Mouse (Mus musculus) CH12.LX (cell line): Measurements from ENCODE around the gene Dus3l. TPM values are rescaled to one million over a fixed set of nuclear protein-coding genes. Genes with fewer than 3 reads are reported as not detected.

Source experiments
- DNase-seq: peaks from one replicate; pipeline ENCODE4 v3.0.0-alpha.2; 2013; ENCODE audit errors: extremely low read depth
- H3K27ac ChIP-seq: 2 replicates; pipeline ENCODE4 v1.5.1; 2012; ENCODE audit warnings: low read depth, mild to moderate bottlenecking, control low read depth, moderate library complexity; ENCODE audit not compliant: insufficient read depth
- H3K27me3 ChIP-seq: replicated peaks from 2 replicates; pipeline ENCODE3; 2012; ENCODE audit warnings: inconsistent platforms
- H3K36me3 ChIP-seq, 2 experiments: replicated peaks in 1 of 2; 2 replicates each; pipeline versions ENCODE3 to v1.6.1; 2012; ENCODE audit warnings: inconsistent platforms in 1 of 2, low read length in 1 of 2, mild to moderate bottlenecking in 1 of 2, mixed read lengths in 1 of 2, moderate library complexity in 1 of 2; ENCODE audit not compliant: control insufficient read depth in 1 of 2, insufficient read depth in 1 of 2
- H3K4me1 ChIP-seq, 2 experiments: 2 replicates each; pipeline ENCODE4 v1.6.1; 2012; ENCODE audit warnings: inconsistent platforms in 1 of 2, moderate library complexity in 1 of 2; ENCODE audit not compliant: insufficient read depth in 2 of 2, control insufficient read depth in 1 of 2
- H3K4me2 ChIP-seq: 2 replicates; pipeline ENCODE4 v1.6.1; 2012; ENCODE audit warnings: low read depth, mild to moderate bottlenecking, control low read depth; ENCODE audit not compliant: poor library complexity, insufficient read depth, severe bottlenecking
- H3K4me3 ChIP-seq, 3 experiments: fragments of 150-350 bp in 1 of 3; sonication (generic) in 1 of 3; replicated peaks in 1 of 3; 2 replicates each; pipeline versions ENCODE3 to v1.5.1; 2011 to 2012; ENCODE audit warnings: low read depth in 2 of 3, low read length in 2 of 3, mild to moderate bottlenecking in 2 of 3, moderate library complexity in 2 of 3, control low read depth in 1 of 3, improper control_type of control experiment in 1 of 3, inconsistent platforms in 1 of 3, mixed read lengths in 1 of 3; ENCODE audit not compliant: poor library complexity in 1 of 3
- H3K79me2 ChIP-seq: replicated peaks from 2 replicates; pipeline ENCODE4 v1.6.1; 2012; ENCODE audit warnings: mild to moderate bottlenecking, moderate library complexity; ENCODE audit not compliant: control insufficient read depth, poor library complexity, insufficient read depth, severe bottlenecking; ENCODE audit errors: extremely low read depth
- H3K9ac ChIP-seq: 2 replicates; pipeline ENCODE4 v1.6.1; 2012; ENCODE audit warnings: low read depth, mild to moderate bottlenecking, control low read depth, moderate library complexity; ENCODE audit not compliant: insufficient read depth
- H3K9me3 ChIP-seq: replicated peaks from 2 replicates; pipeline ENCODE3; 2012; ENCODE audit warnings: low read length, inconsistent platforms, mixed read lengths
- CHD2 ChIP-seq: IDR thresholded peaks from 2 replicates; pipeline ENCODE4 v1.6.1; 2011; ENCODE audit warnings: low read length, improper control_type of control experiment
- GABPA ChIP-seq: IDR thresholded peaks from 2 replicates; pipeline ENCODE4 v1.6.1; 2012; ENCODE audit warnings: low read depth, low read length, improper control_type of control experiment, inconsistent platforms; ENCODE audit not compliant: insufficient replicate concordance
- IRF4 ChIP-seq: IDR thresholded peaks from 2 replicates; pipeline ENCODE4 v1.6.1; 2014; ENCODE audit warnings: low read depth, mild to moderate bottlenecking, inconsistent platforms, low read length, improper control_type of control experiment
- MAX ChIP-seq: IDR thresholded peaks from 2 replicates; pipeline ENCODE4 v1.6.1; 2011; ENCODE audit warnings: low read length, improper control_type of control experiment
- MEF2A ChIP-seq: IDR thresholded peaks from 2 replicates; pipeline ENCODE4 v1.6.1; 2014; ENCODE audit warnings: low read depth, mild to moderate bottlenecking, inconsistent platforms, low read length, improper control_type of control experiment, borderline replicate concordance
- MXI1 ChIP-seq: IDR thresholded peaks from 2 replicates; pipeline ENCODE4 v1.6.1; 2011; ENCODE audit warnings: mild to moderate bottlenecking, low read depth, low read length, improper control_type of control experiment
- MYC ChIP-seq: IDR thresholded peaks from 2 replicates; pipeline ENCODE4 v1.6.1; 2011; ENCODE audit warnings: low read depth, mild to moderate bottlenecking, improper control_type of control experiment, low read length
- NRF1 ChIP-seq: IDR thresholded peaks from 2 replicates; pipeline ENCODE4 v1.6.1; 2014; ENCODE audit warnings: low read depth, mild to moderate bottlenecking, inconsistent platforms, low read length, improper control_type of control experiment, moderate library complexity
- POLR2AphosphoS2 ChIP-seq: IDR thresholded peaks from 2 replicates; pipeline ENCODE4 v1.6.1; 2011; ENCODE audit warnings: low read depth, low read length, improper control_type of control experiment
- TCF12 ChIP-seq: IDR thresholded peaks from 2 replicates; pipeline ENCODE4 v1.6.1; 2014; ENCODE audit warnings: low read depth, mild to moderate bottlenecking, inconsistent platforms, low read length, improper control_type of control experiment
- UBTF ChIP-seq: IDR thresholded peaks from 2 replicates; pipeline ENCODE4 v1.6.1; 2012; ENCODE audit warnings: low read depth, mild to moderate bottlenecking, inconsistent platforms, low read length, improper control_type of control experiment, moderate library complexity
- ZC3H11A ChIP-seq: IDR thresholded peaks from 2 replicates; pipeline ENCODE4 v1.6.1; 2012; ENCODE audit warnings: low read depth, mild to moderate bottlenecking, inconsistent platforms, low read length, improper control_type of control experiment
- ZKSCAN1 ChIP-seq: IDR thresholded peaks from 2 replicates; pipeline ENCODE4 v1.6.1; 2012; ENCODE audit warnings: low read depth, inconsistent platforms, low read length, improper control_type of control experiment, borderline replicate concordance
- ZMIZ1 ChIP-seq: IDR thresholded peaks from 2 replicates; pipeline ENCODE4 v1.6.1; 2012; ENCODE audit warnings: low read depth, mild to moderate bottlenecking, inconsistent platforms, low read length, improper control_type of control experiment
- dilution Hi-C: fragments of 300-500 bp; cut with MboI; formaldehyde crosslinking; loops from 2 replicates; pipeline ENCODE4 v1.14.3; 2020; ENCODE audit warnings: low sequenced_read_pairs; ENCODE audit not compliant: extremely low pct_unique_long_range_greater_than_20kb, extremely low pct_ligation_motif_present
- in situ Hi-C: fragments of 300-500 bp; cut with MboI; formaldehyde crosslinking; loops from 3 replicates; pipeline ENCODE4 v1.14.3; 2019; ENCODE audit warnings: low sequenced_read_pairs, low pct_ligation_motif_present, low pct_unique_long_range_greater_than_20kb, mixed read lengths
- polyA plus RNA-seq: library from polyadenylated mRNA; unstranded; fragments of >175 nt; gene quantifications from 2 replicates; pipeline ENCODE4 v1.2.1, GENCODE M21; 2012; ENCODE audit warnings: low read depth; ENCODE audit not compliant: insufficient read length
- total RNA-seq, 2 experiments: library from RNA; depleted of rRNA; stranded (reverse); fragments of 300-350 nt in 1 of 2; fragments of >200 nt in 1 of 2; gene quantifications; 2 replicates each; pipeline ENCODE4 v1.2.3; 2012 to 2014

The Dus3l gene
- total and polyA plus RNA-seq, 3 experiments: 35.8 to 57.5 (median 54.3) TPM

- TF ChIP-seq MXI1: peak; percentile 83; the same call in 1 of the 2 replicates
- TF ChIP-seq, all 38 proteins: peak for 19
Observed at GRCm38 (mm10) chr17:56764474-56765354, at the start of gene Dus3l (continued).

GRCm38 (mm10) chr17:56715360-56715759 lies 49.2 kb upstream of the Dus3l start:
- no peak for TF ChIP-seq CHD2
- TF ChIP-seq POLR2AphosphoS2: no peak
- TF ChIP-seq NRF1: no peak
- no peak for TF ChIP-seq GABPA
- no peak for TF ChIP-seq ZMIZ1
- TF ChIP-seq ZC3H11A: no peak
- no peak for TF ChIP-seq TCF12
- TF ChIP-seq MYC: no peak
- no peak for TF ChIP-seq UBTF
- no peak for TF ChIP-seq MAX
- TF ChIP-seq ZKSCAN1: no peak
- H3K4me1 ChIP-seq: peaks cover 17 to 28% of the 10 kb centered on the region in 2 experiments
- no peak overlapping the region for H3K4me3 ChIP-seq
- in situ Hi-C loops (loop anchor here (5.0 kb wide), 1 partner anchor 33 kb away; no protein-coding TSS in a partner anchor), dilution Hi-C loops (no loop called here)
- H3K9me3 ChIP-seq: no peaks in the 10 kb centered on the region
- H3K79me2 ChIP-seq: peaks cover 20% of the 10 kb centered on the region
- peaks cover 25 to 55% of the 10 kb centered on the region in 2 experiments for H3K36me3 ChIP-seq
- no peak overlapping the region for H3K27ac ChIP-seq
- DNase-seq: no peak
- H3K4me2 ChIP-seq: no peak overlapping the region; the same call in 1 of the 2 replicates
- no peaks in the 10 kb centered on the region for H3K27me3 ChIP-seq
- H3K9ac ChIP-seq: no peak overlapping the region

GRCm38 (mm10) chr17:56715914-56716654 lies 48.5 kb upstream of the Dus3l start:
- dilution Hi-C loops: no loop called here
- Histone ChIP-seq H3K4me1 (peaks cover 17 to 28% of the 10 kb centered on the region in 2 experiments), H3K27ac (no peak overlapping the region), H3K9ac (peak overlapping the region; percentile 74), H3K4me3 (peak overlapping the region; percentile 57 to 91 (median 68)), H3K9me3 (no peaks in the 10 kb centered on the region), H3K79me2 (peaks cover 20% of the 10 kb centered on the region), H3K4me2 (peak overlapping the region; percentile 48), H3K36me3 (peaks cover 24 to 55% of the 10 kb centered on the region in 2 experiments), H3K27me3 (no peaks in the 10 kb centered on the region)
- no peak for DNase-seq
- in situ Hi-C loops: loop anchor here (5.0 kb wide), 1 partner anchor 34 kb away; no protein-coding TSS in a partner anchor
- TF ChIP-seq IRF4 (0 out of 2 replicates have a peak, but pooled peaks have one; percentile 4), MEF2A (no peak)
